Mouse (Mus musculus) liver, postnatal 0 days (tissue): ENCODE data around the gene Atp8b5.

ENCODE experiments used
- CTCF ChIP-seq: sonication (generic); IDR thresholded peaks from 2 replicates; pipeline ENCODE4 v1.5.1; 2016; ENCODE audit warnings: antibody characterized with exemption, low read depth
- EP300 ChIP-seq: IDR thresholded peaks from 2 replicates; pipeline ENCODE4 v1.6.1; 2016; ENCODE audit warnings: antibody characterized with exemption, low read depth, mild to moderate bottlenecking

DNA sequence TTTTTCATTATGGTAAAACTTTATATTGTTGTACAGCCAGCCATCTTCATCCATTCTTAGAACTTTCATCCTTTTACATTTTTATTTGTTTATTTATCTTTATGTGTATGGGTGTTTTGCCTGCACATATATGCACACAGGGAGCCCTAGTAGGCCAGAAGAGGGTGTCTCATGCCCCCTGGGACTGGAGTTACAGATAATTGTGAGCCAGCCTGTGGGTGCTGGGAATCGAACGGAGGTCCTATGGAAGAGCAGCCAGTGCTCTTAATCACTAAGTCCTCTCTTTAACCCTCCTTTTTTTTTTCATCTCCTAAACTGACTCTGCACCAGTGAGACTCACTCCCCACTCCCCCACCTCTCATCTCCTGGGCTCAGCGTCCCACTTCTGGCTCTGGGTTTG lies 117.6 kb downstream of the Atp8b5 start:
- TF ChIP-seq CTCF: no peak
- no peak for TF ChIP-seq EP300
